Mouse (Mus musculus): ENCODE data around the gene Ninj2. TPM values are rescaled to one million over a fixed set of nuclear protein-coding genes. Genes with fewer than 3 reads are reported as not detected.

Gene Ninj2
- polyA plus RNA-seq, 2 experiments from 2014 or later: 2.3 to 2.9 TPM

DNA sequence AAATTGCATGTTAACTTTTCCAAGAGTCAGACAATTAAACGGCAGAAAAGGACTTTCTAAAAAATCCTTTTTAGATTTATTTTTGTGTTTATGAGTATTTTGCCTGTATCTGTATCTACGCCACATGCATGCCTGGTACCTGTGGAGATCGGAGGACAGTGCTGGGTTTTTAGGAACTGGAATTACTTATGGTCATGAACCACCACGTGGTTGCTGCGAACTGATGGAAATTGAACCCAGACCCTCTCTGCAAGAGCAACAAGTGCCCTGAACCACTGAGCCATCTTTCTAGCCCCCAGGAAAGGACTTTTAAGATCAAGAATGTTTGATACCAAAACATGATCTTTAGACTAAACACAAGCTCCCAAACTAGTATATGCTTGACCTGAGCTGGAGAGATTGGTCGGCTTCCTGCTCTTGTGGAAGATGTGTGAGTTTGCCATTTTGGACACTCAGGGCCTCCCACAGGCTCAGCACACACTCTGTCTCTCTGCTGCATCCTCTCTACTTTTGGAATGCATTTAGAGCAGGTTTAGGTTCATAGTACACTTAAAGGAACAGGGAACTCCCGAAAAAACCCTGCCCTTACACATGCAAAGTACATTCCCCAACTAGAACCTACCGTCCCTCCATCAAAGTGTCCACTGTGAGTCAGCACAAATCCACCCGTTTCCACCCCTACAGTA, 1.1 kb downstream of the Ninj2 start:
- no peak for ATAC-seq

DNA sequence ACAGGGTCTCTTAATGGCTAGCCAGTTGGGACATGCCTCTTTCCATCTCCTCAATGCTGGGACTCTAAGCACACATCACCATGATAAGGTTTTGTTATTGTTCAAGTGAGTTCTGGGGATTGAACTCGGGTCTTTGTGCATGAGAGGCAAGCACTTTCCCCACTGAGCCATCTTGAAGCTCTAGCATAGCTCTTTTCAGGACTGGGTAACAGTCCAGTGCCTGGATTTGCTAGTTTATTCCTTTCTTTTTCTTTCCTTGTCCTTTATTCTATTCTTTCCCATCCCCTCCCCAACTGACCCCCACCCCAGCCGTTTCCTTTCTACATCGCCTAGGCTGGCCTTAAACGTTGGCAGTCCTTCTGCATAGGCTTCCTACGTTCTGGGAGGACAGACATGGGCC, 1.9 kb downstream of the Ninj2 start:
- ATAC-seq: no peak

DNA sequence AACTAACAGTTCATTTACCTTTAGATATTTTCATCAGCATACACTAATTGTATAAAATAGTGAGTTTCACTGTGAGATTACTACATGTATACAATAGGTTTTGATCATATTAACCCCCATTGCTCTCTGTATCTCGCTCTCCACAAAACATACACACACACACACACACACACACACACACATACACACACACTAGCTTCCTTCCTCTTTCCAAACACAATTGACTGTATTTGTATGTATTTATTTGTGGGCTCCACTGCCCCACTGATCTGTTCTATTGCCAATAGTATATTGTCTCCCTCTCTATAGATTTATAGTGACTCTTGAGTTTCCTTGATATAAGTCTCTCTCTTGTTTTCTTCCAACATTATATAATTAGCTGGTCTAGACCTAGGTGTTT, 2.4 kb downstream of the Ninj2 start:
- ATAC-seq: no peak

DNA sequence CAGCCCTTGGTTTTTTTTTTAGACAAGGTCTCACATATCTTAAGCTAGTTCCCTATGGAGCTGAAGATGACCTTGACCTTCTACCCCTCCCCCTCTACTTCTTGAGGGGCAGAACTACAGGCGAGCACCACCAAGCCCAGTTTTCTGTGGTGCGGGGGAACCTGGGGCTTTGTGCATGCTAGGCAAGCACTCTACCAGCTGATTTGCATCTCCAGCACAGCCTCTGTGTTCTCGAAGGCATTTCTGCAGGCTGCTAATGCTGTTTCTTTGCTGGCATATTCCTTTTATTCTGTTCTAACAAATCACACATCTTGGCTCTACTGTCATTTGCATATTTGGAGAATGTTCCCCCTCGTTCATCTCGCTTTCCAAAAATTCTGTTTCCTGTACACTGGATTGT, 6.2 kb downstream of the Ninj2 start:
- ATAC-seq: no peak

DNA sequence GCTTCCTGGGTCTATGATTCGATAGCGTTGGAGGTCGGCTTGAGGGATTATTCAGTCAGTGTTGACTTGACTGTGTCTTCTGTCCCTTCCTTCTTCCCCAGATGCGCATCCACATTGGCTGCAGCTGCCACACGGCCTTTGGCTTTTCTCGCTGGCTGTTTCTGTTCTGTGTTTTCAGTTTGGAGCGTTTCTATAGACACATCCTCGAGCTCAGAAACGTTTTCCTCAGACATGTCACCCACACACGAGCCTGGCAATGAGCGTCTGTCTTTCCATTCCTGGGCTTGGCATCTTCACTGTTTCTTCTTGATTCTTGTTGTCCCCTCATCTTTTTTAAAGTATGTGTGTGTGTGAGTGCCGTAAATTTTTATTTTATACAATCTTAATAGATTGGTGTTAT, 8.1 kb downstream of the Ninj2 start:
- no peak for ATAC-seq

DNA sequence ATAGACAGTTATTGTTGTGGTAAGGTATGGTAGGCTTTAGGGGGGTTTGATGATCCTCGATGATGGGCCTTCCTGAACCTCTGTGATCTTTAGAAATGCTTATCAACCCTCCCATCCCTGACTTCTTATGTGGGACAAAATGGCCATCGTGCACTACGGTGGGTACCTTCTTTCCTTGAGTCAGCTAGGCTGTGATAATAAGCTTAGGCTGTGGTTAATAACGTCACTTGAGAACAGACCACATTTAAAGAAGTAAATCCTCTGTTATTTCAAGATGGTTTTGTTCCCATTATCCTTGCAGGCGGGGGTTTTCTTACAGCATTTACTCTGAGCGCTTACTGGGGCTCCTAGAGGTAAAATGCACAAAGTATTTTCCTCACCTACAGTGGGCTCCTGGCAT, 8.8 kb downstream of the Ninj2 start:
- no peak for ATAC-seq

DNA sequence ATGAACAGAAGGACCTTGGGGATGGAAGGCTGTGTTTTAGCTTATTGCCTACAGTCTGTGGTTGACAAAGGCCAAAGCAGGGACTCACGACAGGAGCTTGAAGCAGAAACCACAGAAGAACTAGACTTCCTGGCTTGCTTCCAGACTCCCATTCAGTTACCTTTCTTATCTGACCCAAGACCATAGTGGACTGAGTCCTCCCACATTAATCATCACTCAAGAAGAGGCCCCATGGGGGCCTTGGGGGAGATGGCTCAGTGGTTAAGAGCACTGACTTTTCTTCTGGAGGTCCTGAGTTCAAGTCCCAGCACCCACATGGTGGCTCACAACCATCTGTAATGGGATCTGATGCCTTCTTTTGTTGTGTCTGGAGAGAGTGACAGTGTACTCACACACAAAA, 10.0 kb downstream of the Ninj2 start:
- ATAC-seq: no peak

DNA sequence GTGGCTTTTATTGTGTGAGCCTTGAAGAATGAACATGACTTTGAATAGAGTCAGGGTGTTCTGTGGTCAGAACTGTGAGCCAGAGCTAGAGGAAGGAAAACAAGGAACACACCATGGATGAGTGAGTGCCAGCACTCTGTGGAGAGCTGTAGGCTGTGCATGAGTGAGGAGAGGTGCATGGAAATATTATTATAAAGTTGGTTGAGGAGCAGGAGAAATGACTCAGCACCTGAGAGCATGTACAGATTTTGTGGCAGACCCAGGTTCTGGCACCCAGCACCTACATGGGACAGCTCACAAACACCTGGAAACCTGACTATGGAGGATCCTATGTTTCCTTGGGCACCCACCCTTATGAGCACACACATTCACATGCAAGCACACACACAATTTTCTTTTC, 11.9 kb downstream of the Ninj2 start:
- ATAC-seq: no peak

DNA sequence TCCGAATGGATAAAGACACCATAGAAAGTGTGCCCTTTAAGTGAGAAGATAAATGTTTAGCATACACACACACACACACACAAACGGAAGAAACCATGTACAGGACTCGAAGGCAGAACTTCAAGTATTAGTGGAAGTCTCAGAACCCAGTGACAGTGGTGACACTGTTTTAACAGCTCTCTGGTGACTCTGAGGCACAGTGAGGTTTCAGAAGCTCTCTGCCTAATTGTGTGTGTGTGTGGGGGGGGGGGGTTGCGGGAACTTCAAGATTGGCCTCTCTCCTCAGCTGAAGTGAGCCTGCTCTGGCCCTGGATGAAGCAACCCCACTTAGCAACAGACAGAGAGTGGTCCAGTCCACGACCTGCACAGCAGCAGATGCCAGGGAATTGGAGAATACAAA, 14.4 kb downstream of the Ninj2 start:
- no peak for ATAC-seq

DNA sequence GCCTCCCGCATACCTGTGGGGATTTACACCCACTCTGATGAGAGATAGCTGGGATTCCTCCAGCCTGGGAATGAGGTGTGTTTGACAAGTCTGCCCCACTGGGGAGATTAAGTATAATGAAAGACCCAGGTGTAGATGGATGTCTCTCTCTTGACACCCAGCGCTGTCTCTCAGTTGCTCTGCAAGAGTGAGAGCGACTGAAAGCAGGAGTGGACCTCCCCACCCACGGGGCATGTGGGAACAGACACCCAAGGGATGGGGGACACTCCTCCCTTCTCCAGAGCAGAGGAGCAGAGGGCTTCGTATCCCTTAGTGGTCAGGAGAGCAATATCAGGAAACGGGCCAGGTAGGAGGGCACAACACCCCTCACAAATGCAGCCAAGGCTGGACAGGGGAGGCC, 14.9 kb downstream of the Ninj2 start:
- ATAC-seq: no peak

DNA sequence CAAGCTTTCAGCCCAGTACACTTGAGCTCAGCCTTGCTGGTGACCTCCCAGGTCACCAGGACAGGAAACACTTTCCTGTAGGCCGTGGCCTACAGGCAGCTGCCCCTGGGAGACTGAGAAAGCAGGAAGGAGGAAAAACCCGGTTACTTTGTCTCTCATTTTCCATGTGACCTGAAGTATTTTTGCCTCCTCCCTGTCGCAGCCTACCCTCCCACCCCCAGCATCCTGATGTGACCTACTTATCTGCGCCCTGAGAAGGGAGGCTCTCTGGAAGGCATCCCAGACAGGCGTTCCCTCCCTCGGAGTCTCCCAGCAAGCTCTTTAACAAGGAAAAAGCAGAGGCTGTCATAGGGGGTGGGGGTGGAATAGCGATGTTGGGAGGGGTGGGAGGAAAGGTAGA, 16.0 kb downstream of the Ninj2 start:
- ATAC-seq: no peak

DNA sequence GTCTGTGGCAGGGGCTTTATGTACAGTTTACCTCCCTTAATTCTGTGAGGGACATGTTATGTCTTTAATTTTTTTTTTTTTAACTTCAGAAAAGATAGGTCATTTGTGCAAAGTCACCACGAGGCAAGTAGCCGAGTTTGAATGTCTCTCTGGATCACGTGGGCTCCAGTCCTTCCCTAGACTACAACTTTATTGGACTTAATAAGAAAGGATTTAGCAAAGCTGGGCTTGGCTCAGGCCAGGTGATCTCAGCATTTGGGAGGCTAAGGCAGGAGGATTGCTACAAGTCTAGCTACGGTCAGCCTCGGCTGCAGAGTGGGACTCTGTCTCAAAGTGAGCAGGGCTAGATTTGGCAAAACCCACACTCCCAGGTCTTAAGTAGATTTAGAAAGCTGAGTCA, 16.8 kb downstream of the Ninj2 start:
- ATAC-seq: no peak

DNA sequence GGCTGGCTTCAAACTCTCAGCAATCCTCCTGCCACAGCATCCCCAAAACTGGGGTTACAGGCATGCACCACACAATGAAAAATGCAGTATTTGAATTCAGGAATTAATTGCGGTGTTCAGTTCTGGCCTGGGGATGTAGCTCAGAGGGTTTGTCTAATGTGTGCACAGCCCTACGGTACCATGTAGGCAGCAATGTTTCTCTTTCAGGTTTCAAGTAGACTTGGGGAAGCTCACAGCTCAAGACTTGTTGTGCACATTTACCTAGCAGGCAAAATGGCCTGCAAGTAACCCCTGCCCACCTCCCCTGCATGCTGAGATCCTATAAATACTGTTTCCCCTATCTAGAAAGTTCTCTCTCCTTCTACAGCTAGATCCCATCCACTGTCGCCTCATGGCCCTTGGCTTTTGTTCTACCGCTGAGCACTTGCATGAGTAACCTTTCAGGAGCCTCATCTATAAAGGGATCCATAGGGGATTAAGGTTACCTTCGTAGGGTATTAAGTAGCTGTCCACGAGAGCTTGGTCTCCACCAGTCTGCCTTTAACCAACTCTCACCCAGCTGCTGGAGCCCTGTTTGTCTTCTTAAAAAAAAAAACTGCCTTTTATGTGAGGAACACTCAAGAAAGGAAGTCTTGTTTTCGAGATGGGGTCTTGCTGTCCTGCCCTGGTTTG, 17.7 kb downstream of the Ninj2 start:
- no peak for ATAC-seq

DNA sequence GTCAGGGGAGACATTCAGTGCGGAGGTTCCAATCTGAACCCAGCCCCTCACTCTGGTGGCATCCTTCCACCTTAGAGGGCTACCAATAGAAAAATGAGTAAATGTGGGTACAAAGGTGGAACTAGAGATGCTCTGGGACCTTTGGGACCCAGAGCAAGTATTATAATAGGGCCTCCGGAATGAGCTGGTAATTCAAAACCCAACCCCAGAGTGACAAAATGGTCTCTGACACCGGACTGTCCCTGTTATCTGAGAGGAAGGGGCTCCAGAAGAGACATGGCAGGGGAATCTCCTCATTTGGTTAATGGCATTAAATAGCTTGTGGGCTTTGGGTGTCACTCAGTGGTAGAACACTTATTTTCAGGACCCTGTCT, 18.2 kb downstream of the Ninj2 start:
- no peak for ATAC-seq

DNA sequence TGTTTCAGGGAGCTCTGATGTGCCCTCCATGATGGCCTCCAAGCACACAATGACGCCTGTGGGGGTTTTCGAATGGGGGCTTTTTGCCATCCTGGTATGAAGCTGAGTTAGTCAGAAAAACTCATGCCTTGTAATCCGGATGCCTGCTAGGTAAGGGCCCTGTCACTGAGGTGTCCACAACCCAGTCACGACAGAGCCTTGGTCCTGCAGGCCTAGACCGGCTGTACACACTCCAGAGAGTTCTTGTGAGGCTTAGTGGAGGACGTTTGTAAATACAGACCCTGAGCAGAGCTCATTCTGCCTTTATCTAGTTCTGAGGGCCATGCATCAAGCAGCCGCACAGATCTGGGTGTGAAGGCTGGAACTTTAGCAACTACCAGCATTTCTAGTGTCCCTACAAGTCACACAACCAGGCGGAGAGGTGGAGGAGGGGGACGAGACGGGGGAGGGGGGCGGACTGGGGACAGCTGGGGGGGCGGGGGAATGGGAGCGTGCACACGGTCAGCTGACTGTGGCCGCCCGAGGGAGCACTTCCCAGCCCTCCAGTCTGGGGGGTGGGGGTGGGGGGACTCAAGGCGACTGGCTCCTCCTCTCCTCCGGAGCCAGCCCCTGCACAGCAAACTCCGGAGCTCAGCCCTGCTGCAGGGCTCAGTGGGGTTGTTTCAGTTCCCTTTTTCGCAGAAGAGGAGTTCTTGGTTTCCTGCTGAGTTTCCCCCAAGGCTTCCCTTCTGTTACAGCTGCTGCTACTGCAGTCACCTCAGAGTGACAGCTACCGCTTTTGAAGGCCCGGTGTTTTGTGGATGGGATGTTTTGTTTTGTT, 19.0 kb downstream of the Ninj2 start:
- peak; percentile 80 for ATAC-seq

DNA sequence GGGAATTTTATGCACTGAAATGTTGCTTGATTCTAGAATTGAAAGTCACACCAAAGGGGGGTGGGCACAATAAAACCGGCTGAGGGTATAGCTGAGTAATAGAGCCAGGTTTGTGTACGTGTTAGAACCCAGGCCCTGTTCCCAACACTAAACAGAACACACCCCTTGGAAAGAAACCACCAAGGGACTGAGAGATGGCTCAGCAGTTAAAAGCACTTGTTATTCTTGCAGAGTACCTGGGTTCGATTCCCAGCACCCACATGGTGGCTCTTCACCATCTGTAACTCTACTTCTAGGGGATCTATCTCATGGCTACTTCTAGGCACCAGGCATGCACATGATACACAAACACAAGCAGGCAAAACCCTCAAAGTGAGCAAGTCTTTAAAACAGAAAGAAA, 20.7 kb downstream of the Ninj2 start:
- ATAC-seq: no peak

DNA sequence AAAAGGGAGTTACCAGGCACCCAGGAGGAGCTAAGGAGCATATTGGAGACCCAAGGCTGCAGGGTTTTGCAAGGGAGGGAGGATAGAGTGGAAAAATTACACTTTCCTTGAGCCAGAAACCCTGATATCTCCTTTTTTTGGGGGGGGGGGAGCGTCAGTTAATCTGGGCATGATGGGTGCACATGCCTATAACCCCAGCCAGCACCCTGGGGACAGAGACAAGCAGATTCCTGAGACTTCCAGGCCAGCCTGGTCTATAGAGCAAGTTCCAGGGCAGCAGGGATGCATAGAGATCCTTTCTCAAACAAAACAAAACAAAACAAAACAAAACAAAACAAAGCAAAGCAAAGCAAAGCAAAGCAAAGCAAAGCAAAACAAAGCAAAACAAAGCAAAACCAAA, 21.1 kb downstream of the Ninj2 start:
- ATAC-seq: no peak

DNA sequence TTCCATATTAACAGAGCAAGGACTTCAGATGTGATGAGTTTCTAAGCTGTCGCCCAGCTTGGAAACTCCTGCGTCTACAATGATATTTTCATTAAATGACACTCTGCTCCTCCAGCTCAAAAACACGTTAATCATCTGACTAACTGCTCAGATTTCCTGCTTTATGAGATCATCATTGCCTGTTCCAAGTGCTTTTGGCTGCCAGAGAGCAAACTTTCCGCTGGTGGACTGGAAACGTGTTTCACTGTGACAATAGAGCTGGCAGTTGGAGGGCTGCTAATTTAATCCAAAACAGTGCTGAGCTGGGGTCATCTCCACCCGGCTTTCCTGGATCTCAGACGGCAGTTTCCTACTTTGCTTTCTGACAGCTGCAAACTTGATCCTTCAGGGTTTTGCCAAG, 21.5 kb downstream of the Ninj2 start:
- ATAC-seq: no peak

DNA sequence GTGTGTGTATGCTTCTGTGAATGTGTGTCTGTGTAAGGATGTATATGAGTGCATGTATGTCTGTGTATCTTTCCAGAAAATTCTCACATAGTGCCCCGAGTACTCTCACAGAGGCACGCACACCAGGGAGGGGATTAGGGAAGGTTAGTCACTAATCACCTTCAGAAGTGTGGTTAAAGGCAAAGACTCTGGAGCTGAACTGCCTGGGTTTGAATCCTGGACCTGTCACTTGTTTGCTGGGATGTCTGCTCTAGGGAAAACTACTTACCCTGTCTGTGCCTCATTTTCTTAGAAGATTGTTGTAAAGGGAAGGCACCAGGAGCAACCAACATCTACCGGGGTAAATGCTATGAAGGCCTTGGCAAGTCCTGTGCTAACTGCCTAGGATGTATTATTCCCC, 22.3 kb downstream of the Ninj2 start:
- no peak for ATAC-seq

DNA sequence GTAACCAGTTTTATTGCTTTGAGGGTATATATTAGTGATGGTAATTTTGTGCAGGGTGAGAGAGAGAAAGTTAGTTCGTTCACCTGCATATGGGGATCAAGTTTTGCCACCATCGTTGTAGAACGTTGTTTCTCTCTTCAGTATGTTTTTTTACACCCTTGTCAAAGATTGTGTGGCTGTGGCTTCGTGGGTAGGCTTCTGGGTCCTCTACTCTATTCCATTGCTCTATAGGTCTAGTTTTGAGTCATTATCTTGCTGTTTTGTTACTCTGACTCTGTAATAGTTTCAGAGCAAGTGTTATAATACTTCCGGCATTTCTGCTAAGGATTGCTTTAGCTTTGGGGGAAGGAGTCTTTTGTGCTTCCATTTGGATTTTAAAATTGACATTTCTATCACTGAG, 26.7 kb downstream of the Ninj2 start:
- ATAC-seq: peak; percentile 48

DNA sequence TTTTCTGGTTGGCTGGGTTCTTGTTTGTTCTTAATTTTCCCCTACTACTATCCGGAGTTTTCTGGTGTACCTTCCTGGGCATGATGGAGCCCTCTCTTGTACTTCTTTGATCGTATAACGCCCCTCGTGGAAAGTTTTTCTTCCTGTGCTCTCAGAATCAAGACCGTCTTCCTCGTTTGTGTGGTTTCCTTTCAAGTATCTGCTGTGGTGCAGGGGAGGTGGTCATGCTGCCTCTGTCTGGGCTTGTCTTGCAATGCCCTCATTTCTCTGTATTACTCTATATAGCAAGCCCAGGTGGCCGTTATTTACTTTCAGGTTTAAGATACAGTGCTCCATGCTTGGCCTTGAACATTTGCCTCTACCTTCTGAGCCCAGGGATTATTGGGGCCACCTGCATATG, 31.5 kb downstream of the Ninj2 start:
- peak; percentile 75 for ATAC-seq

DNA sequence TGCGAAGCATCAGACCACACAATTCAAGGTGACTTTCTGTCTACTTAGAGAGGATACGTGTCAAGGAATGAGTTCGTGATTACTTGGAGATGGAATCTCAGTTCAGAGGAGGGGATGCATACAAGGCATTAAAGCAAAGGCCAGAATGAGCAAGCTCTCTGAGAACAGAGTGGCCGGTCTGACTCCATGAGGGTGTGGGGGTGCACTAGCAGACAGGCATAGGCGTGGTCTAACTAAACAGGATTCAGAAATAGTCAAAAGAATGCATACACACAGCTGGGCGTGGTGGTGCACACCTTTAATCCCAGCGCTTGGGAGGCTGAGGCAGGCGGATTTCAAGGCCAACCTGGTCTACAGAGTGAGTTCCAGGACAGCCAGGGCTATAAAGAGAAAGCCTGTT, 33.3 kb downstream of the Ninj2 start:
- no peak for ATAC-seq

DNA sequence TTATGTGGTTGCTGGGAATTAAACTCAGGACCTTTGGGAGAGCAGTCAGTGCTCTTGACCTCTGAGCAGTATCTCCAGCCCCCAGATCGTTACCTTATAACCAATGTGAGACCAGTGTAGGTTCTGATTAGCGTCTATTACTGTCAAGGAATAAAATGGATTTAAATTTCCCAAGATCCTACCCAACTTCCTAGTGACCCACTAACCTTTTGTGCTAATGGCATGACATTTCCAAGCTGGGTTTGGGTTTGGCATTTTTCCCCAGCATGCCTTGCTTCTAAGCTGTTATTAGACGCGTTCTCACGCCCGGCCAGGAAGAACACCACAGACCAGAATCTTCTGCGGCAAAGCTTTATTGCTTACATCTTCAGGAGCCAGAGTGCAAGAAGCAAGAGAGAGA, 34.2 kb downstream of the Ninj2 start:
- no peak for ATAC-seq

DNA sequence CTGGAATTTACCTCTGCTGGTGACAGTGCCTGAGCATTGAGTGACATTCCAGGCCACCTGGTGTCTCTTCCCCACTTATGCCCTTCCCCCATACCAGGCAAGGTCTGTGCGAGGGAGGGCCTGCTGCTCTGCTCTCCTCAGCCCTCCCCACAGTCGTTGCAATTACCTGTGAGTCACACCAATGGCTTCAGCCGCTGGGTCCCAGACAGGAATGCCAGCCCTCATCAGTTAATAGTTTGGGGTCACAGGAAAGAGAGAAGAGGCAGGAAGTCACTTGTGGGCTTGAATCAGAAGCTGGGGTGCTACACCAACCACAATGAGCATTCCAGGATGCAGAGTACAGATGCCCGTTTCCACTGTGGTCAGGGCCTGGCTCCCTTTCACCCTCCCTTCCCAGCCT, 41.6 kb downstream of the Ninj2 start:
- ATAC-seq: peak; percentile 54

Measured in activated CD4-positive, CD25-positive, alpha-beta regulatory T cell, adult 4 months (primary cell).